Mouse (Mus musculus) kidney, embryonic 15.5 days (tissue): ENCODE measurements around the gene Creld1. TPM values are rescaled to one million over a fixed set of nuclear protein-coding genes. Genes with fewer than 3 reads are reported as not detected.

Experiments used
- ATAC-seq: fragments of 200-750 bp; cut with Nextera tagmentation; replicated peaks from 2 replicates; pipeline ENCODE4 v1.8.0; 2017; ENCODE audit warnings: moderate TSS enrichment; ENCODE audit not compliant: low FRiP score
- H3K27ac ChIP-seq: fragments of 300-500 bp; sonication (generic); 2 replicates; pipeline ENCODE4 v1.5.1; 2015; ENCODE audit warnings: mild to moderate bottlenecking, inconsistent platforms
- H3K27me3 ChIP-seq: fragments of 300-500 bp; sonication (generic); 2 replicates; pipeline ENCODE4 v1.6.1; 2015; ENCODE audit warnings: inconsistent platforms
- H3K36me3 ChIP-seq: fragments of 300-500 bp; sonication (generic); 2 replicates; pipeline ENCODE4 v1.6.1; 2015; ENCODE audit warnings: inconsistent platforms
- H3K4me1 ChIP-seq: fragments of 300-500 bp; sonication (generic); 2 replicates; pipeline ENCODE4 v1.6.1; 2015; ENCODE audit warnings: inconsistent platforms
- H3K4me2 ChIP-seq: fragments of 300-500 bp; sonication (generic); 2 replicates; pipeline ENCODE4 v1.6.1; 2015; ENCODE audit warnings: moderate library complexity, mild to moderate bottlenecking, inconsistent platforms
- H3K4me3 ChIP-seq: fragments of 300-500 bp; sonication (generic); replicated peaks from 2 replicates; pipeline ENCODE4 v1.5.1; 2015; ENCODE audit warnings: mild to moderate bottlenecking, inconsistent platforms
- H3K9ac ChIP-seq: fragments of 300-500 bp; sonication (generic); 2 replicates; pipeline ENCODE4 v1.6.1; 2015; ENCODE audit warnings: mild to moderate bottlenecking, inconsistent platforms
- H3K9me3 ChIP-seq: fragments of 300-500 bp; sonication (generic); replicated peaks from 2 replicates; pipeline ENCODE4 v1.6.1; 2016; ENCODE audit warnings: inconsistent platforms
- WGBS: fragments of 180-500 bp; shearing (Covaris S2); methylation state at CpG from one replicate; pipeline ENCODE4 v1.1.7; 2015; ENCODE audit warnings: mixed read lengths; 5-methylcytosine and 5-hydroxymethylcytosine counted together
- polyA plus RNA-seq: library from polyadenylated mRNA; unstranded; fragments of >200 nt; fragmentation: Nextera tagmentation; extraction: Ambion mirVana; gene quantifications from 2 replicates; pipeline ENCODE4 v1.2.1, GENCODE M21; 2015

Creld1 gene
- polyA plus RNA-seq, 1 experiment from 2014 or later = 35.7 TPM

GRCm38 (mm10) chr6:113471297-113471936 is 11.7 kb upstream of the Creld1 start, which contains the start of gene Il17rc:
Gene Il17rc (plus strand): TSS chr6:113471427.
- Histone ChIP-seq H3K36me3 (no peaks in the 10 kb centered on the region), H3K9ac (peak within 1 kb of the TSS; percentile 44), H3K9me3 (no peaks in the 10 kb centered on the region), H3K27me3 (peaks cover 14% of the 10 kb centered on the region), H3K4me3 (peak within 1 kb of the TSS; percentile 33), H3K4me1 (peaks cover 32% of the 10 kb centered on the region), H3K27ac (peak within 1 kb of the TSS; percentile 76), H3K4me2 (peak within 1 kb of the TSS; percentile 63)
- 25% methylated on average over 12 of the region's 12 CpGs for WGBS
- peak; percentile 80 for ATAC-seq

DNA sequence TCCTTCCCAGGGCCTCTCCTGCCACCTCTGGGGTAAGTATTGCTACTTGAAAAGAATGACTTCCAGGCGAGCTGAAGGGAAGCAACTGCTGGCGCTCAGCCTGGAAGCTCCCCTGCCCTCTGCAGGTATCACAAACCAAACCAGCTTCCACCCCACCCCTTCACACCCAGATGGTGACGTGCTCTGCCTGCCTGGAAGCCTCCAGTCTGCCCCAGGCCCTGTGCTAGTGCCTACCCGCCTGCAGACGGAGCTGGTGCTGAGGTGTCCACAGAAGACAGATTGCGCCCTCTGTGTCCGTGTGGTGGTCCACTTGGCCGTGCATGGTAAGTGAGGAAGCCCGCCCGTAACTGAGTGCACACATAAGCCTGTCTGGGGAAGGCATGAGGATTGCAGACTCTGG is 11.0 kb upstream of the Creld1 start:
- ATAC-seq = no peak
- peaks cover 14% of the 10 kb centered on the region for H3K27me3 ChIP-seq
- H3K4me1 ChIP-seq = peaks cover 32% of the 10 kb centered on the region
- H3K4me3 ChIP-seq = peak overlapping the region; percentile 33; the same call in 1 of the 2 replicates
- H3K4me2 ChIP-seq = peak overlapping the region; percentile 63; the same call in 1 of the 2 replicates
- no peak overlapping the region for H3K9ac ChIP-seq
- no peaks in the 10 kb centered on the region for H3K9me3 ChIP-seq
- WGBS = 68% methylated on average over 10 of the region's 10 CpGs
- H3K27ac ChIP-seq = peak overlapping the region; percentile 76; the same call in 1 of the 2 replicates
- H3K36me3 ChIP-seq = no peaks in the 10 kb centered on the region

- Histone ChIP-seq H3K27me3 (peaks cover 14% of the 10 kb centered on the region), H3K9ac (no peak overlapping the region), H3K4me2 (no peak overlapping the region), H3K36me3 (no peaks in the 10 kb centered on the region), H3K27ac (no peak overlapping the region), H3K4me1 (peaks cover 32% of the 10 kb centered on the region), H3K9me3 (no peaks in the 10 kb centered on the region), H3K4me3 (no peak overlapping the region)
- ATAC-seq = no peak
- WGBS = 58% methylated on average over 2 of the region's 2 CpGs
Observed at GRCm38 (mm10) chr6:113473246-113473645, 9.9 kb upstream of the Creld1 start.

GRCm38 (mm10) chr6:113473715-113474114 is 9.4 kb upstream of the Creld1 start:
- no peak overlapping the region for H3K27ac ChIP-seq
- H3K4me1 ChIP-seq = peaks cover 31% of the 10 kb centered on the region
- no peak overlapping the region for H3K9ac ChIP-seq
- H3K4me2 ChIP-seq = no peak overlapping the region
- no peak for ATAC-seq
- H3K36me3 ChIP-seq = no peaks in the 10 kb centered on the region
- no peak overlapping the region for H3K4me3 ChIP-seq
- 83% methylated on average over 6 of the region's 6 CpGs for WGBS
- peaks cover 14% of the 10 kb centered on the region for H3K27me3 ChIP-seq
- no peaks in the 10 kb centered on the region for H3K9me3 ChIP-seq

DNA sequence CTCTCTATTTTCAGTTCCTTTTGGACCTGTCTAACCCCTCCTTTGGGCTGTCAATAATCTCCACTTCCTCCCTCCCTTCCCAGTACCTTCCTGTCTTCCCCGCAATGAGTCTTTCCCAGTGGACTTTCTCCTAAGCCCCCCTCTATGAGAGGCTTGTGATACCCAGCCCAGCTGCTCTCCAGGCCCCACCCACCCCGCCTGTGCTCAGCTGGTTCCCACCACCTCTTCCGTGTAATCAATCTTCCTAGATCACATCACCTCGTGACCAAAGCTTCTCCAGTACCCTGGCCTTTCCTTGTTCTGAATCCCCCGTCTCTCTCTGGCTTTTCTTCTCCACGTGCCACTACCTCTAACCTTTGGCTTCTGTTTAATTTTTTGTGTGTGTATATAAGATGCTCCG is 5.7 kb upstream of the Creld1 start:
- H3K9ac ChIP-seq = no peak overlapping the region
- H3K36me3 ChIP-seq = no peaks in the 10 kb centered on the region
- H3K27me3 ChIP-seq = peaks cover 17% of the 10 kb centered on the region
- H3K4me3 ChIP-seq = no peak overlapping the region
- no peaks in the 10 kb centered on the region for H3K9me3 ChIP-seq
- no peak overlapping the region for H3K4me2 ChIP-seq
- H3K4me1 ChIP-seq = peaks cover 19% of the 10 kb centered on the region
- no peak overlapping the region for H3K27ac ChIP-seq
- 30% methylated on average over 7 of the region's 7 CpGs for WGBS
- no peak for ATAC-seq

GRCm38 (mm10) chr6:113478906-113479305 is 4.2 kb upstream of the Creld1 start:
- Histone ChIP-seq H3K9ac (no peak overlapping the region), H3K27me3 (peaks cover 22% of the 10 kb centered on the region), H3K9me3 (no peaks in the 10 kb centered on the region), H3K27ac (no peak overlapping the region), H3K4me3 (no peak overlapping the region), H3K4me2 (no peak overlapping the region), H3K4me1 (peaks cover 29% of the 10 kb centered on the region), H3K36me3 (no peaks in the 10 kb centered on the region)
- no peak for ATAC-seq
- WGBS = 79% methylated on average over 10 of the region's 10 CpGs

GRCm38 (mm10) chr6:113480555-113481373 is 2.3 kb upstream of the Creld1 start:
- H3K27ac ChIP-seq = no peak overlapping the region
- no peak overlapping the region for H3K4me3 ChIP-seq
- H3K27me3 ChIP-seq = peaks cover 22% of the 10 kb centered on the region
- peaks cover 34% of the 10 kb centered on the region for H3K4me1 ChIP-seq
- no peaks in the 10 kb centered on the region for H3K36me3 ChIP-seq
- WGBS = 60% methylated on average over 18 of the region's 18 CpGs
- ATAC-seq = no peak
- H3K9ac ChIP-seq = no peak overlapping the region
- H3K4me2 ChIP-seq = no peak overlapping the region
- H3K9me3 ChIP-seq = no peaks in the 10 kb centered on the region

- Histone ChIP-seq H3K4me3 (peak overlapping the region; percentile 65), H3K27ac (peak overlapping the region; percentile 88), H3K9ac (peak overlapping the region; percentile 62), H3K4me2 (peak overlapping the region; percentile 92), H3K36me3 (0 out of 2 replicates have a peak, but pooled peaks cover 1% of the 10 kb centered on the region), H3K9me3 (no peaks in the 10 kb centered on the region), H3K27me3 (peaks cover 22% of the 10 kb centered on the region), H3K4me1 (peaks cover 41% of the 10 kb centered on the region)
- peak; percentile 53 for ATAC-seq
- WGBS = 2% methylated on average over 65 of the region's 65 CpGs
Observed at GRCm38 (mm10) chr6:113482477-113483099, 509 bp upstream of the Creld1 start.

DNA sequence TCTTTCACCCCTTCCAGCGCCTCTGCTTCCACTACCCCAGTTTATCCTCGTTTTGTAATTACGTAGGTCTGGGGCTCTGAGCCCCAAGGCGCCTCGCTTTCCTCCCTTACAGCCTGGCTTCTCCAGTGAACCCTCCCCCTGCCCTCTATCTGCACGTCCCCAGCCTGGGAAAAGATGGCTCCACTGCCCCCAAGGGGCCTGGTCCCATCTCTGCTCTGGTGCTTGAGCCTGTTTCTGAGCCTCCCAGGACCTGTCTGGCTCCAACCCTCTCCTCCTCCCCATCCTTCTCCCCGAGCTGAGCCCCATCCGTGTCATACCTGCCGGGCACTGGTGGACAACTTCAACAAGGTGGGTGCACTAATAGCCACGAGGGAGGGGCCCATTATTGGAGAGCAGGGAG is 632 bp downstream of the Creld1 start:
- peak overlapping the region; percentile 92 for H3K4me2 ChIP-seq
- no peaks in the 10 kb centered on the region for H3K9me3 ChIP-seq
- ATAC-seq = peak; percentile 47; the same call in 1 of the 2 replicates
- 7% methylated on average over 10 of the region's 10 CpGs for WGBS
- peaks cover 22% of the 10 kb centered on the region for H3K27me3 ChIP-seq
- H3K36me3 ChIP-seq = peaks cover 13% of the 10 kb centered on the region; the same call in 1 of the 2 replicates
- H3K27ac ChIP-seq = peak overlapping the region; percentile 88
- peak overlapping the region; percentile 65 for H3K4me3 ChIP-seq
- H3K9ac ChIP-seq = peak overlapping the region; percentile 62
- peaks cover 41% of the 10 kb centered on the region for H3K4me1 ChIP-seq

DNA sequence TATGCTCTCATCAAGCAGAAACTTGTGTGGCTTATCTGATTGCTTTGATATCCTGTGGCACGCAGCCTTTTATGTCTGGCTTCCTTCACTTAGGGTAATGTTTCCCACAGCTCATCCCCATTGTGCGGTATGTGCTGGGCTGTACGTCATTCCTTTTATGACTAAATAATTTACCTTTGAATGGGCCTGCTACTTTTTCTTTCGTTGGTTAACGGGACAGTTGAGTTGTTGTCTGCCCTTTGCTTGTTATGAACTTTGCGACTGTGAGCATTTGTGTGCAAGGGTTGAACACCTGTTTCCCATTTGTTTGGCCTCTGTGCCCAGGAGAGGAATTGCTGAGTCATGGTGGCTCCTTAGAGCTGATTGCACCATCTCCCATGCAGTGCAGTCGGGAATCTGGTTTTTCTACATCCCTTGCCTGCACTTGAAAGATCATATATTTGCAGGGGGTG is 4.1 kb downstream of the Creld1 start:
- Histone ChIP-seq H3K9ac (no peak overlapping the region), H3K9me3 (no peaks in the 10 kb centered on the region), H3K36me3 (peaks cover 46% of the 10 kb centered on the region), H3K27me3 (peaks cover 7% of the 10 kb centered on the region), H3K4me2 (no peak overlapping the region), H3K4me3 (no peak overlapping the region), H3K27ac (no peak overlapping the region), H3K4me1 (peaks cover 26% of the 10 kb centered on the region)
- WGBS = 47% methylated on average over 7 of the region's 7 CpGs
- ATAC-seq = no peak

DNA sequence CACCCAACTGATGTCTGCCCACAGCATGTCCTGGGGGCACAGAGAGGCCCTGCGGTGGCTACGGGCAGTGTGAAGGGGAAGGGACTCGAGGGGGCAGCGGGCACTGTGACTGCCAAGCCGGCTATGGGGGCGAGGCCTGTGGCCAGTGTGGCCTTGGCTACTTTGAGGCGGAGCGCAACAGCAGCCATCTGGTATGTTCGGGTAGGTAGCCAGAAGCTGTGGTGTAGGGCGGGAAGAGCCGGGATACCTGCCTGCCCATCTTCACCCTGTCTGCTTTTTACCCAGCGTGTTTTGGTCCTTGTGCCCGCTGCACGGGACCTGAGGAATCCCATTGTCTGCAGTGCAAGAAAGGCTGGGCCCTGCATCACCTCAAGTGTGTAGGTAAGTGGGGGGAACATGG is 6.3 kb downstream of the Creld1 start:
- Histone ChIP-seq H3K9me3 (no peaks in the 10 kb centered on the region), H3K9ac (no peak overlapping the region), H3K4me1 (peaks cover 12% of the 10 kb centered on the region), H3K4me3 (no peak overlapping the region), H3K27ac (no peak overlapping the region), H3K36me3 (peaks cover 55% of the 10 kb centered on the region), H3K4me2 (no peak overlapping the region), H3K27me3 (peaks cover under 1% of the 10 kb centered on the region; the same call in 1 of the 2 replicates)
- WGBS = 94% methylated on average over 14 of the region's 14 CpGs
- ATAC-seq = no peak
